Mouse (Mus musculus) activated CD4-positive, CD25-positive, alpha-beta regulatory T cell, adult 4 months (primary cell): ENCODE measurements around the gene Ate1. TPM values are rescaled to one million over a fixed set of nuclear protein-coding genes. Genes with fewer than 3 reads are reported as not detected.
"Not testable (repeated sequence)": the region's sequence is repeated elsewhere in the genome, so short reads cannot be mapped to it uniquely, and the experiment has no call there.

ENCODE experiments used
- ATAC-seq: one replicate; pipeline ENCODE4 v1.8.0; 2017
- polyA plus RNA-seq, 2 experiments: library from polyadenylated mRNA; unstranded; fragments of 100-300 nt; shearing (Covaris generic); gene quantifications; one replicate each; pipeline ENCODE4 v1.2.1; 2017

Ate1 gene
- polyA plus RNA-seq, 2 experiments from 2014 or later: 28.1 to 35.7 TPM

GRCm38 (mm10) chr7:130390060-130390459, 130.1 kb downstream of the Ate1 start:
- ATAC-seq: not testable (repeated sequence)

GRCm38 (mm10) chr7:130386308-130386707, 133.9 kb downstream of the Ate1 start:
- no peak for ATAC-seq

GRCm38 (mm10) chr7:130385732-130386294, 134.4 kb downstream of the Ate1 start:
- no peak for ATAC-seq

GRCm38 (mm10) chr7:130382126-130382525, 138.0 kb downstream of the Ate1 start:
- ATAC-seq: no peak

- ATAC-seq: no peak
Observed at GRCm38 (mm10) chr7:130381387-130381951, 138.7 kb downstream of the Ate1 start.

GRCm38 (mm10) chr7:130380769-130381355, 139.3 kb downstream of the Ate1 start:
- ATAC-seq: no peak

- no peak for ATAC-seq
Observed at GRCm38 (mm10) chr7:130380367-130380766, 139.8 kb downstream of the Ate1 start.

GRCm38 (mm10) chr7:130379886-130380285, 140.3 kb downstream of the Ate1 start:
- ATAC-seq: no peak

GRCm38 (mm10) chr7:130378308-130378707, 141.9 kb downstream of the Ate1 start:
- ATAC-seq: no peak

GRCm38 (mm10) chr7:130374311-130374710, 145.9 kb downstream of the Ate1 start:
- no peak for ATAC-seq

- ATAC-seq: no peak
Observed at GRCm38 (mm10) chr7:130368827-130369641, 151.1 kb downstream of the Ate1 start.

- ATAC-seq: no peak
Observed at GRCm38 (mm10) chr7:130368036-130368826, 151.9 kb downstream of the Ate1 start.

GRCm38 (mm10) chr7:130367222-130368035, 152.7 kb downstream of the Ate1 start:
- ATAC-seq: no peak

GRCm38 (mm10) chr7:130365711-130366110, 154.5 kb downstream of the Ate1 start:
- no peak for ATAC-seq

Other genes starting within 250 kb of the Ate1 start
- 10 to 100 TPM; 10.4 to 17.0 TPM for gene Nsmce4a, start 52.7 kb upstream of the Ate1 start, polyA plus RNA-seq
- gene Tacc2, start 57.1 kb upstream of the Ate1 start, polyA plus RNA-seq: 1 to 10 TPM; 3.5 to 3.8 TPM